Mouse (Mus musculus) lung, postnatal 0 days (tissue): ENCODE measurements at regions not wholly inside any gene's neighbourhood (a gene's known extent, or its start where the extent isn't known, plus 50 kb on each side); places are given as distances from the start of the nearest gene placed in this dataset.
"Not testable (repeated sequence)": the region's sequence is repeated elsewhere in the genome, so short reads cannot be mapped to it uniquely, and the experiment has no call there.

ENCODE experiments used
- ATAC-seq: fragments of 200-750 bp; cut with Nextera tagmentation; 2 replicates; pipeline ENCODE4 v1.8.0; 2017; ENCODE audit warnings: moderate library complexity
- DNase-seq: peaks from one replicate; pipeline ENCODE4 v3.0.0-alpha.2; 2016; ENCODE audit warnings: low spot score
- H3K27ac ChIP-seq: fragments of 300-500 bp; sonication (generic); 2 replicates; pipeline ENCODE4 v1.5.1; 2014; ENCODE audit warnings: antibody characterized with exemption, mild to moderate bottlenecking, low read length, mixed read lengths
- H3K27me3 ChIP-seq: fragments of 300-500 bp; sonication (generic); replicated peaks from 2 replicates; pipeline ENCODE4 v1.6.1; 2014; ENCODE audit warnings: low read length, mixed read lengths; ENCODE audit not compliant: insufficient read depth
- H3K36me3 ChIP-seq: fragments of 300-500 bp; sonication (generic); 2 replicates; pipeline ENCODE4 v1.6.1; 2014; ENCODE audit warnings: low read length, mixed read lengths; ENCODE audit not compliant: insufficient read depth
- H3K4me1 ChIP-seq: fragments of 300-500 bp; sonication (generic); 2 replicates; pipeline ENCODE4 v1.6.1; 2014; ENCODE audit warnings: antibody characterized with exemption, low read depth, low read length, mixed read lengths; ENCODE audit not compliant: insufficient read depth
- H3K4me2 ChIP-seq: fragments of 300-500 bp; sonication (generic); replicated peaks from 2 replicates; pipeline ENCODE4 v1.6.1; 2014; ENCODE audit warnings: low read depth, mild to moderate bottlenecking, low read length, moderate library complexity, mixed read lengths
- H3K4me3 ChIP-seq: fragments of 300-500 bp; sonication (generic); 2 replicates; pipeline ENCODE4 v1.5.1; 2014; ENCODE audit warnings: low read depth, low read length
- H3K9ac ChIP-seq: fragments of 300-500 bp; sonication (generic); replicated peaks from 2 replicates; pipeline ENCODE4 v1.6.1; 2014; ENCODE audit warnings: low read depth, mild to moderate bottlenecking
- H3K9me3 ChIP-seq: fragments of 300-500 bp; sonication (generic); 2 replicates; pipeline ENCODE4 v1.6.1; 2016; ENCODE audit warnings: low read length, mixed read lengths
- CTCF ChIP-seq: IDR thresholded peaks from 2 replicates; pipeline ENCODE4 v1.5.1; 2016; ENCODE audit warnings: antibody characterized with exemption, mild to moderate bottlenecking
- EP300 ChIP-seq: IDR thresholded peaks from 2 replicates; pipeline ENCODE4 v1.6.1; 2016; ENCODE audit warnings: antibody characterized with exemption, mild to moderate bottlenecking, control low read depth
- WGBS: fragments of 180-500 bp; shearing (Covaris S2); extraction: QIAGEN DNeasy Blood & Tissue Kit; methylation state at CpG from one replicate; pipeline ENCODE4 v1.1.7; 2014; 5-methylcytosine and 5-hydroxymethylcytosine counted together

DNA sequence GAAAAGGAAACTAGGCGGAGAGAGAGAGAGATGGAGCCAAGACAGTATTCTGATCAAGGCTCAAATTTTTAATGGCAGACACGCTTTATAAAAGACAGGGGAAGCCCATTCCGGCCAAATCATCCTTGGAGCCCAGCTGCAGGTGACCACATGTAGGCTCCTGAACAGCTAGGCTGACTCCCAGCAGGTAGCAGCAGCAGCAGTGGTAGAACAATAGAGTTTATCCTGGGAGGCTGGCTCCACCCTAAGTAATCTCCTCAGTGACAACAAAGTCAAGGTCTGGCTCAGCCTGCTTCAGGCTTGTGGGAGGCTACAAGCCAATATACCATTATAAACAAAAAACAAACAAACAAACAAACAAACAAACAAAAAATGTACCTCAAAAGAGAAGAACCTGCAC, 151.0 kb upstream of the Akr1e1 start:
- no peaks in the 10 kb centered on the region for H3K27me3 ChIP-seq
- no peak overlapping the region for H3K4me2 ChIP-seq
- H3K9ac ChIP-seq: no peak overlapping the region
- no peaks in the 10 kb centered on the region for H3K9me3 ChIP-seq
- no peaks in the 10 kb centered on the region for H3K36me3 ChIP-seq
- TF ChIP-seq CTCF (no peak), EP300 (no peak)
- ATAC-seq: no peak
- DNase-seq: no peak
- no peak overlapping the region for H3K4me3 ChIP-seq
- H3K4me1 ChIP-seq: no peaks in the 10 kb centered on the region
- WGBS: 64% methylated on average over 3 of the region's 3 CpGs
- no peak overlapping the region for H3K27ac ChIP-seq

DNA sequence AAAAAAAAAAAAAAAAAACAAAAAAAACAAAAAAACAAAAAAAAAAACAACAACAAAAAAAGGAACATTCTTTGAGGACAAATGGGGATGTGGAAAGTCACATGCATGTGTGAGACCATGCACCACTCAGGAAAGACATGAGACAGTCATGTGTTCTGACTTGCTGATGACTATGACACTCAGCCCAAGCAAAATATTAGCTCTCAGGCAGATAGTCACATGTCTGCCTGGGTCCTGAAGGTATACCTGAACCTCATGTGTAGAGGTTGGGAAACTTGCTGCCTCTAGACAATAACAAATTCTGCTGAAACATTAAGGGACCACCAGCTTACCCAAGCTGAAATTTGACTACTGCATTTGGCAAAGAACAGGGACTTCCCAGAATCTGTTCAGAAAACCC, 147.6 kb upstream of the Akr1e1 start:
- Histone ChIP-seq H3K9me3 (no peaks in the 10 kb centered on the region), H3K4me2 (no peak overlapping the region), H3K36me3 (no peaks in the 10 kb centered on the region), H3K4me3 (no peak overlapping the region), H3K4me1 (no peaks in the 10 kb centered on the region), H3K27me3 (no peaks in the 10 kb centered on the region), H3K27ac (no peak overlapping the region), H3K9ac (no peak overlapping the region)
- DNase-seq (no peak), ATAC-seq (no peak)
- TF ChIP-seq CTCF (no peak), EP300 (no peak)

DNA sequence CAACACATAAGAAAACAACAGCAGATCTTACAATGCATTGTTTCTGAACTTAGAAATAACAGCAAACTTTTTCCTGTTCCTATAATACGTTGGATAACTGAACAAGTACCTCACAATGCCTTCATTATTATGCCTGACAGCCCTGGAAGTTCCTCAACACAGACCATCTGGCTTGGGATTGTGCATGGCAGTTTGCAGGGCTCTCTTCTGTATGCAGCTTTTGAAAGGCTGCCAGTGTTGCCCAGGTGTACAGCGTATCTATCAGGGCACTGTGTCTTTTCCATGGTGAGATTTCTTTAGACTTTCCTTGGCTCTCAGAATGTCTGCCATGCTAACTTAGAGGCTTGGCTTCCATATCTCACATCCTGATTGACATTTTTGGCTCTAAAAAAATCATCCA, 134.0 kb upstream of the Akr1e1 start:
- Histone ChIP-seq H3K9me3 (no peaks in the 10 kb centered on the region), H3K36me3 (no peaks in the 10 kb centered on the region), H3K27ac (no peak overlapping the region), H3K4me2 (no peak overlapping the region), H3K9ac (no peak overlapping the region), H3K4me1 (no peaks in the 10 kb centered on the region), H3K27me3 (no peaks in the 10 kb centered on the region), H3K4me3 (no peak overlapping the region)
- TF ChIP-seq CTCF (no peak), EP300 (no peak)
- ATAC-seq (no peak), DNase-seq (no peak)
- WGBS: 74% methylated on average over 2 of the region's 2 CpGs

DNA sequence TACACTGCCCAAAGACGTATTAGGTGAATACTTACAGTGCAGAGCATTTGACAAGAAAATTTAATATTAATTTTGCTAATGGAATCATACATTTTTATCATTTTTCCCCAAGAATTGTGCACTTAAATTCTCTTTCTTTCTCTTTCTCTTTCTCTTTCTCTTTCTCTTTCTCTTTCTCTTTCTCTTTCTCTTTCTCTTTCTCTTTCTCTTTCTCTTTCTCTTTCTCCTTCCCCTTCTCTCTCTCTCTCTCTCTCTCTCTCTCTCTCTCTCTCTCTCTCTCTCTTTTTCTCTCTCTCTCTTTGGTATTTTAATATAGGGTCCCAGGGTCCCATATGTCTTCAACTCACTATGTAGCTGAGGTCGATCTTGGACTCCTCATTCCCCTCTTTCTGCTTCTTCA, 107.3 kb upstream of the Akr1e1 start:
- not testable (repeated sequence) for H3K36me3 ChIP-seq, H3K27ac ChIP-seq, DNase-seq, H3K9ac ChIP-seq, H3K9me3 ChIP-seq, H3K4me2 ChIP-seq, ATAC-seq, H3K4me1 ChIP-seq, H3K27me3 ChIP-seq, H3K4me3 ChIP-seq
- 75% methylated on average over 2 of the region's 2 CpGs for WGBS

DNA sequence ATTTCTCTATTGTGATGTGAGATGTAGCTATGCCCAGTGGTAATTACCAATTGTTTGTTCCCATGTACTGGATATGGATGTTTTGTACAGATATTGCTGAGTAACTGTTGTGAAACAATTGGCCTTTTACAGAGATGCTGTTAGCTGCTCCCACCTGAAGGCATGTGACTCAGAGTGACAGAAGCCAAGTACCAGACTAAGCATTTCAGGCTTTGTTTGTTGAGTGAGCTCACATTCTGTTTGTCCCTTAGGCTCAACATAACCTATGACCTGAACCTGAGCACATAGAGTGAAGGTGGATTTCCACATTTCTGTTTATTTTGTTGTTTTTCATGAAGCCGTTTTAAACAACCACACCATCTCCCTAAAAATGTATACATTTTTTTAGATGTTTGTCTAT, 105.8 kb upstream of the Akr1e1 start:
- Histone ChIP-seq H3K4me2 (no peak overlapping the region), H3K4me1 (no peaks in the 10 kb centered on the region), H3K27me3 (no peaks in the 10 kb centered on the region), H3K36me3 (no peaks in the 10 kb centered on the region), H3K9ac (no peak overlapping the region), H3K9me3 (no peaks in the 10 kb centered on the region), H3K4me3 (no peak overlapping the region), H3K27ac (no peak overlapping the region)
- DNase-seq (no peak), ATAC-seq (no peak)
- TF ChIP-seq EP300 (no peak), CTCF (no peak)
- 78% methylated on average over 1 of the region's 1 CpGs for WGBS

DNA sequence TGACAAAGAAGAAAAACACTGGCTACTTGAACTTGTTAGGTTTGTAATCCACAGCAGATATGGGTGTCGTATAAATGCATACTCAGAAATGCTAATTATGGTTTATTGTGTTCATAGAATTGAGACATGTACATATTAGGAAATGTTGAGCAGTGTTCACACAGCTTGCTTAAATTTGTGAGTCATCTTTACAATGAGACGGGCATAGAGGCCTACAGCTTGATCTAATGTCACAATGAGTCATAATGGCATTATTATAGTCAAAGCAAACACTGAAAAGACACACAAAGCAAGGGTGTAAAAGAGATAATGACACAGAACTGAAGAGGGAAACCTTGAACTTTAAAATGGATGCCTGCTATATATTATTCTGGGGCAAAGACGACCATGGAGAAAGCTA, 103.7 kb upstream of the Akr1e1 start:
- no peak overlapping the region for H3K27ac ChIP-seq
- H3K9me3 ChIP-seq: no peaks in the 10 kb centered on the region
- no peaks in the 10 kb centered on the region for H3K36me3 ChIP-seq
- no peak overlapping the region for H3K4me3 ChIP-seq
- no peak for ATAC-seq
- no peak overlapping the region for H3K9ac ChIP-seq
- no peaks in the 10 kb centered on the region for H3K4me1 ChIP-seq
- 61% methylated on average over 3 of the region's 3 CpGs for WGBS
- no peak for DNase-seq
- H3K4me2 ChIP-seq: no peak overlapping the region
- no peaks in the 10 kb centered on the region for H3K27me3 ChIP-seq
- TF ChIP-seq CTCF: no peak
- no peak for TF ChIP-seq EP300

DNA sequence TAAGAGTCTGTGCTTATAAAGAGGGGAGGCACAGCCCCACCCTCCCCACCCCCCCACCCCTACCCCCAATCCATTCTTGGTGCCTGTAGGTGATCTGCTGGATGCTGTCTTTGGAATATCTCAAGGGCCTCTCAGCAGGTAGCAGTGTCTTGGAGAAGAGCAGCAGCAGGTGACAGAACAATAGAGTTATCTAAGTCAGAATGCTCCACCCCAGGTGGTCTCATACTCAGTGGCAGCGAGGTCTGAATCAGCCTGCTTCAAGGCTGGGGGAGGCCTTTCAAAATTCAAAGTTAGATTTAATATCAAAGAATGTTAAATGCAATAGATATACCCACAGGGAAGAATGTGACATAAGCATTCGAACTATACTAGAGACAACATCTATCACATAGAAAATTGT, 90.6 kb upstream of the Akr1e1 start:
- not testable (repeated sequence) for H3K4me2 ChIP-seq, H3K4me1 ChIP-seq, H3K36me3 ChIP-seq, H3K27ac ChIP-seq, H3K9me3 ChIP-seq, H3K9ac ChIP-seq, ATAC-seq, H3K4me3 ChIP-seq, DNase-seq, H3K27me3 ChIP-seq
- WGBS: 55% methylated on average over 2 of the region's 2 CpGs
